Mouse (Mus musculus): ENCODE measurements around the gene Rdh16.
"Not testable (repeated sequence)": the region's sequence is repeated elsewhere in the genome, so short reads cannot be mapped to it uniquely, and the experiment has no call there.

DNA sequence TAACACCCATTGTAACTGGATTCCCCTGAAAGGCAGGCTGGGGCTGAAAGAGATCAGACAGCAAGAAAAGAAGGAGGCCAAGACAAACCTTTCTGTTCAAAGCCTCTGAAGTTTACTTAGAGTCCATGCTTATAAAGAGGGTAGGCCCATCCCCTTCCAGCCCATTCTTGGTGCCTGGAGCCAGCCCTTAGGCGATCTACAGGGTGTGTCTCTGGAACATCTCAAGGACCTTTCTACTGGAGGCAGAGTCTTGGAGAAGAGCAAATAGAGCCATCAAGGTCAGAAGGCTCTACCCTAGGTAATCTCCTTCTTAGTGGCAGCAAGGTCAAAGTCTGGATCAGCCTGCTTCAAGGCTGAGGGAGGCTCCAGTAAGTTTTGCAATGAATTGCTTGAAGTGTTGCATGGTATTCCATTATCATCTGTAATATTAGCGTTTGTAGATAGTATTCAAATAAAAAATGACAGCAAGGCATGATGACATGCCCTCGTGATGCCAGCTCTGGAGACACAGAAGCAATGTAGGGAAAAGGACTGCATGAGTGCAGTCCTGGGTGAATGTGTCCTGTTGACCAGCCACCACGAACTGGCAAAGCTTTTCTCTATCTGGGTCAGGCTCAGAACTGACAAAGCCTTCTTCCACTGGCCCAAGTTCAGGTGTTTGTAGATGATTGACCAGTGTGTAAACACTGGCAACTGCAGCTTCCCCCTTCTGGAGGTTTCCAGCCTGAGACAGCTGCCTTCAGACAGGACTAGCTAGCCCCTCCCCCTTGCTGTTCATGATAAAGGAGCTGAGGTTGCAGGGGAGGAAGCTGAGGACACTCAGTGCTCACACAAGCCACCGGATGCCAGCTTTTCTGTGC is 92.4 kb downstream of the Rdh16 start:
- not testable (repeated sequence) for TF ChIP-seq POLR2A (IDR thresholded peaks at IDR 0.05; ENCODE audit: low read depth, low read length); CTCF (IDR thresholded peaks at IDR 0.05; ENCODE audit: extremely low read depth, insufficient read depth, insufficient read length, insufficient replicate concordance)
